Mouse (Mus musculus) Patski (cell line): ENCODE measurements at regions not wholly inside any gene's neighbourhood (a gene's known extent, or its start where the extent isn't known, plus 50 kb on each side); places are given as distances from the start of the nearest gene placed in this dataset.
A peak's percentile ranks its signal among the peaks of the same experiment; 100 is the strongest.

Source experiments
- ATAC-seq: fragments of 100-300 bp; one replicate; pipeline ENCODE4 v1.8.0; 2021
- CTCF ChIA-PET: fragments of 350-600 bp; sonication (Branson Sonifier 250); formaldehyde crosslinking; loops from one replicate; lab custom pipeline; 2022; ENCODE audit warnings: inconsistent platforms; lab: Charles Lee
- POLR2A ChIA-PET: fragments of 350-600 bp; sonication (Branson Sonifier 250); formaldehyde crosslinking; loops from one replicate; lab custom pipeline; 2022; ENCODE audit warnings: antibody characterized with exemption, inconsistent platforms; lab: Charles Lee
- DNase-seq: peaks from one replicate; pipeline ENCODE4 v3.0.0-alpha.2; 2011; ENCODE audit warnings: low read depth, low spot score
- H3K27me3 ChIP-seq: fragments of 371-371 bp; one replicate; pipeline ENCODE4 v1.5.1; 2021
- CTCF ChIP-seq: fragments of 100-300 bp; IDR thresholded peaks from one replicate; pipeline ENCODE4 v1.5.1; 2021
- in situ Hi-C: fragments of 300-500 bp; cut with MboI; formaldehyde crosslinking; loops from 3 replicates; pipeline ENCODE4 v1.11.1; 2018; ENCODE audit warnings: low pct_unique_long_range_greater_than_20kb, mixed read lengths

DNA sequence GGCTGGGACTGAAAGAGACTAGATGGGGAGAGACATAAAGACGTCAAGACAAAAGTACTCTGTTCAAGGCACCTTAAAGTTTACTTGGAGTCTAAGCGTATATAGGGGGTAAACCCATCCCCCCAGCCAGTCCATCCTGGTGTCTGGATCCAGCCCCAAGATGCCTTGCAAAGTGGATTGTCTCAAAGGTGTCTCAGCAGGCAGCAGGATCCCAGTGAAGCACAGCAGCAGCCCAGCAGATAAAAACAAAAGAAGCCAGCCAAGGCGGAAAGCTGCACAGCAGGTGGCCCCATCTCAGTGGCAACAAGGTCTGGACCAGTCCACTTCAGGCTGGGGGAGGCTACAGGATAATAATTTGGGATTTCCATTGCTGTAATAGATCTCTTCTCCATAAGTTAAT is 72.0 kb upstream of the Col5a2 start:
- no peak for ATAC-seq
- CTCF ChIA-PET, result no interaction called here

GRCm38 (mm10) chr1:45580466-45580865 is 77.4 kb upstream of the Col5a2 start:
- no peak for DNase-seq
- in situ Hi-C loops, result loop anchor here (5.0 kb wide), 1 partner anchor 43 kb away; no protein-coding TSS in a partner anchor
- ATAC-seq, result peak; percentile 94
- CTCF ChIA-PET, result interaction anchor here (0.7 kb wide), 1 partner anchor 9 kb away, joined by 3 read pairs; no protein-coding TSS in a partner anchor
- TF ChIP-seq CTCF, result no peak
- POLR2A ChIA-PET, result no interaction called here
- H3K27me3 ChIP-seq, result no peaks in the 10 kb centered on the region

More for the DNA sequence above, 72.0 kb upstream of the Col5a2 start:
- no peak for TF ChIP-seq CTCF
- H3K27me3 ChIP-seq, result no peaks in the 10 kb centered on the region
- POLR2A ChIA-PET, result no interaction called here
- no peak for DNase-seq
- in situ Hi-C loops, result no loop called here

DNA sequence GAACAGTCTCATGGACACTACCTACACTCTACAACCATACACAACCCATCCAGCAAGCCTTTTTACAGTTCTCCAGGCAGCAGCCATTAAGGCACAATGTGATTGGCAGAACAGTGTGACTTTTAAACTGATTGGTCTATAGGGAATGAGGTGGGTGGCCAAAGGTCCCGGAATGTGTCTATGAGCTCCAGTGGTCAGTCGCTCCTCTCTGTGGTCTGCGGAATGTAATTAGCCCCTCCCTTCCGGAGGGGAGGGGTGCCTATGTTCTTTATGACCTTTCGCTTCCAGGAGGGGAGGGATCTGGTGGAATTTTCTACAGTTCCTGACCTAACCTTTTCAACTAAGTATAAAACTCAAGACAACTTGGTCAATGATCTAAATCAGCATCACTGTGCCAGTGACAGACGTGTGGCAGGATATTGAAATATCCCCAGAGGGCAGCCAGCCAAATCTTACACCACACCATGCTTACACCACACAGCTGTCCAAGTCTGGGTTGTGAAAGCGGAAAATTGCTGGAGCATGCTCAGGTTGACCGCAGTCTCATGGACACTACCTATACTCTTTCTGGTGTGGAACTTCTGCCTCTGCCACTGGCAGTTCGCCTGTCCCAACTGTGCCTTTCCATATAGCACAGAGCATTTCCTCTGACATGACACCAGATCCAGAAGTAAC is 84.4 kb upstream of the Col5a2 start:
- no peak for TF ChIP-seq CTCF
- CTCF ChIA-PET, result no interaction called here
- in situ Hi-C loops, result no loop called here
- H3K27me3 ChIP-seq, result no peaks in the 10 kb centered on the region
- POLR2A ChIA-PET, result no interaction called here
- ATAC-seq (no peak), DNase-seq (no peak)

DNA sequence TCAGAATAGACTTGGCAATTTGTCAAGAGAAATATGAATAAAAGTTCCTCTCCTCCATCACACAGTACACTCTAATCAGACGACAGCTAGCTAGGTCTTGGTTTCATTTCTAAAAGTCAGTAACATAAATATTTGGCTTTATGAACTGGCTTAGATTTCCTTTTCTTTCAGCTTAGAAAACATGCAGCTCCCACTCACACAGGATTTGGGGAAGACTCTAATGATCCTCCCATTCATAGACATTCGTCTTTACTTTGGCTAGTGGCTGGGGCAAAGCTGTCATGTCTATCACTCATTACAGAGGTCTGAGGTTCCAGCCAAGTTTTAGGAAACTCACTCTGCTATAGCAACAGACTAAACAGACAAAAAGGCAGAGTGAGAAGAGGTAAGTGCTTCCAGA is 94.2 kb upstream of the Col5a2 start:
- POLR2A ChIA-PET, result no interaction called here
- in situ Hi-C loops, result no loop called here
- no peaks in the 10 kb centered on the region for H3K27me3 ChIP-seq
- TF ChIP-seq CTCF, result no peak
- DNase-seq (no peak), ATAC-seq (no peak)
- CTCF ChIA-PET, result no interaction called here

DNA sequence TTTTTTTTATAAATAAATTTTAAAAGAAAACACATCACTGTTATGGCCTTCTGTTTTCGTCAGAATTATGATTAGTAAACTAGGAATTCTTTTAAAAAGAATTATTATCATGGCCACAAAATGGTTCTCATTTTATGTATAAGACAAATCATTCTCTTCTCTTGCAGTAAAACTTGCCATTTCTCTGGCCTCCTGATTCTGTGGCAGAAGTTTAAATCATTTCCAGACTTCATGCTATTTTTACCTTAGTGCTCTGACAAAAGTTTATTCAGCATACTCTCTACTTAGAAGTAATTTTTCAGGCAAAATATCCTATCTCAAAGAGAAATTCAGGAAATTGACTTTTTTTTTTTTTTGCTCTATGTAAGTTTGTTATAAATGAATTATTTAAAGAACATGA is 96.3 kb upstream of the Col5a2 start:
- ChIA-PET POLR2A (no interaction called here), CTCF (no interaction called here)
- TF ChIP-seq CTCF, result no peak
- no peak for ATAC-seq
- in situ Hi-C loops, result no loop called here
- DNase-seq, result no peak
- no peaks in the 10 kb centered on the region for H3K27me3 ChIP-seq

DNA sequence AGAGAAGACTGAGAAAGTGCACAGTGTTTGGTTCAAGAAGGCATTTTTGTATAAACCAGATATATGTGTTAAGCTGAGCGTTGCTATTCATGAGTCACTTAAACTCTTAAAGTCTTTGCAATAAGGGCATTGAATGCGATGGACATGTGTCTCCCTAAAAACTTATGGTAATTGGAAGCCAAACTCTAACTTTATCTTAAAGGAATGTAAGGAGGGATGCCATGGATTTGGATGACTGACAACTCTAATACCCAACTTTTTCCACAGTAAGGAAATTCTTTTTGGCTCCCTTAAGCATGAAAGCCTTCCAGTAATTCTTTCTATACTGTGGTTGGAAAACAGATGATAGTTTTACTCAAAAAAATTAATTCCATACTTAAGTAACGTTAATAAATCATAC is 96.9 kb upstream of the Col5a2 start:
- ChIA-PET CTCF (no interaction called here), POLR2A (no interaction called here)
- TF ChIP-seq CTCF, result no peak
- no peak for DNase-seq
- no peak for ATAC-seq
- no peaks in the 10 kb centered on the region for H3K27me3 ChIP-seq
- in situ Hi-C loops, result no loop called here

DNA sequence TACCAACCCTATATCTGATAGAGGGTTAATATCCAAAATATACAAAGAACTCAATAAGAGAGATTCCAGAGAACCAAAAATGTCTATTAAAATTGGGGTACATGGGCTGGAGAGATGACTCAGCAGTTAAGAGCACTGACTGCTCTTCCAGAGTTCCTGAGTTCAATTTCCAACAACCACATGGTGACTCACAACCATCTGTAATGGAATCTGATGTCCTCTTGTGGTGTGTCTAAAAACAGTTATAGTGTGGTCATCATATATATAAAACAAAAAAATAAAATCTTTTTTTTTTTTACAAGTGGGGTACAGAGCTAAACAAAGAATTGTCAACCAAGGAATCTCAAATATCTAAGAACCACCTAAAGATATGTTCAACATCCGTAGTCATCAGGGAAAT is 102.5 kb upstream of the Col5a2 start:
- peak; percentile 16 for TF ChIP-seq CTCF
- ATAC-seq (no peak), DNase-seq (no peak)
- ChIA-PET CTCF (no interaction called here), POLR2A (no interaction called here)
- in situ Hi-C loops, result no loop called here
- H3K27me3 ChIP-seq, result no peaks in the 10 kb centered on the region

DNA sequence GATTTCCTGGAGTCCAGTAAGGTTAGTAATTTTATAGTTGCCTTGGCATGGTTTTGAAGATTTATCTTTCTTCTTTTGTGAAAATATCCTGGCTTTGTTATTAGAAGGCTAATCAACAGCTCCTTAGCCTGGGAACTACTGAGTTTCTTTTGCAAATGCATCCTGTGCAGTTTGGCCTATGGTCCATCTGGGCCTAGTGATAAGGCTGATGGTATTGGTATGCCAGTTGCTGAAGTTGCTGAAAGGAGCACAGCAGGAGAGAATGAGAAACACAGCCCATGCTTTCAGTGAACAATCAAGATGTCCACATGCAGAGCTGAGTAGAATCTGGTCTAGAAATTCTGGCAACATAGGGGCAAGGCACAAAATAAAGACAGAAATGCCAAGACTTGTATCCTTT is 105.2 kb upstream of the Col5a2 start:
- H3K27me3 ChIP-seq, result no peaks in the 10 kb centered on the region
- no peak for TF ChIP-seq CTCF
- in situ Hi-C loops, result no loop called here
- ChIA-PET CTCF (no interaction called here), POLR2A (no interaction called here)
- DNase-seq (no peak), ATAC-seq (no peak)

- DNase-seq, result no peak
- ATAC-seq, result no peak
- CTCF ChIA-PET, result interaction anchor here (0.6 kb wide), 1 partner anchor 82 kb away, joined by 3 read pairs; no protein-coding TSS in a partner anchor
- H3K27me3 ChIP-seq, result no peaks in the 10 kb centered on the region
- POLR2A ChIA-PET, result no interaction called here
- in situ Hi-C loops, result no loop called here
- no peak for TF ChIP-seq CTCF
Observed at GRCm38 (mm10) chr1:45619008-45619407, 115.9 kb upstream of the Col5a2 start.

DNA sequence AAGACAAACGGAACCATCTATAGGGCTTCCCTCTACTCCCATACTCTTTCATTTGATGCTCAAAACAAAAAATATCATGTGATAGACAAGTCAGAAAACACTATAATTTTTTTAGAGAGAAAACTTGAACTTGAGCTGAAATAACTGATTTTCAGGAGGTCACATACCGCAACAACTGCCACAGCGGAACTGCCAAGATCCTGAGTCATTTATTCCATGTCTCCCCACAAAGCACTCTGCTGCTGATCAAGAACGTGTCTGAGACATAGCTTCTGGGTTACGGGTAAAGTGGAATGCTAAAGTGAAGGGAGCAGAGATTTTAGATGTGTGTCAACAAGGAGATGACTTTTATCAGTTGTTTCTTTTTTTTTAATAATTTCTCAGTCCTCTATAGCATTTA is 122.8 kb upstream of the Col5a2 start:
- ATAC-seq (no peak), DNase-seq (no peak)
- CTCF ChIA-PET, result interaction anchor here (1.1 to 2.0 kb wide), 4 partner anchors 22 to 195 kb away, joined by 3 to 6 read pairs (median 4); no protein-coding TSS in a partner anchor
- no peaks in the 10 kb centered on the region for H3K27me3 ChIP-seq
- in situ Hi-C loops, result loop anchor here (5.0 to 10.0 kb wide), 3 partner anchors 121 to 174 kb away; partner anchors contain the start of gene Col5a2
- POLR2A ChIA-PET, result no interaction called here
- TF ChIP-seq CTCF, result no peak

DNA sequence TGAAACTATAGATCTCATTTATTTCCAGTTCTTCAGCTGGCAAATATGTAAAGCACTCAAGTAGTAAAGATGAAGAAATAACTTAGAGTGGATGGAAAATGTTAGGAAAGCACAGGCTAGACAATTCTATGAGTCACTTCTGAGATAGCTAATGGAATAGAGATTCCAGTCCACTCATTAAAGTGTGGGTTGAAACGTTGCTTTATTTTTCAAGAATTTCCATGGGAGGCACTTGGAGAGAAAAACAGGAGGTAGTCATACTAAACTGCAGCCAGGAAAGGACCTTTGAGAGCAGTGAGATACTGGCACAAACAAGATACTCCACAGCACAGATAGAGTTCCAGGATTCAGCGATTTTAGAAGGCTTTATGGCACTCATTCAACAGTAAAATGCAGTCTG is 123.7 kb upstream of the Col5a2 start:
- DNase-seq (no peak), ATAC-seq (peak; percentile 47)
- ChIA-PET CTCF (interaction anchor here (1.1 to 2.0 kb wide), 4 partner anchors 23 to 196 kb away, joined by 3 to 6 read pairs (median 4); no protein-coding TSS in a partner anchor), POLR2A (no interaction called here)
- TF ChIP-seq CTCF, result no peak
- in situ Hi-C loops, result loop anchor here (5.0 to 10.0 kb wide), 3 partner anchors 122 to 174 kb away; partner anchors contain the start of gene Col5a2
- no peaks in the 10 kb centered on the region for H3K27me3 ChIP-seq
